Mouse (Mus musculus) urinary bladder, postnatal 0 days (tissue): ENCODE data around the gene Tbc1d5. TPM values are rescaled to one million over a fixed set of nuclear protein-coding genes. Genes with fewer than 3 reads are reported as not detected.

Experiments used
- polyA plus RNA-seq: library from polyadenylated mRNA; unstranded; fragments of >200 nt; fragmentation: Nextera tagmentation; extraction: Ambion mirVana; gene quantifications from 2 replicates; pipeline ENCODE4 v1.2.1, GENCODE M21; 2015

The Tbc1d5 gene
- polyA plus RNA-seq, result 5.3 and 5.5 TPM in 2 replicates

GRCm38 (mm10) chr17:51179195-51179953 lies at the start of gene Tbc1d5:
Gene Tbc1d5 (minus strand): TSS chr17:51179352.

